Mouse (Mus musculus) cerebellum, adult 2 months (tissue): ENCODE results near the gene Ccdc155. TPM values are rescaled to one million over a fixed set of nuclear protein-coding genes. Genes with fewer than 3 reads are reported as not detected.

ENCODE experiments used
- DNase-seq, 2 experiments: peaks; one replicate each; pipeline ENCODE4 v3.0.0; 2021
- H3K27ac ChIP-seq: fragments of 200-500 bp; 2 replicates; pipeline ENCODE4 v1.5.1; 2012; ENCODE audit warnings: low read length, control low read depth, inconsistent platforms; ENCODE audit not compliant: insufficient read depth
- H3K27me3 ChIP-seq: fragments of 200-500 bp; 2 replicates; pipeline ENCODE4 v1.6.1; 2012; ENCODE audit warnings: inconsistent platforms, mild to moderate bottlenecking, low read length, moderate library complexity; ENCODE audit not compliant: control insufficient read depth, insufficient read depth
- H3K4me1 ChIP-seq: fragments of 200-500 bp; 2 replicates; pipeline ENCODE4 v1.6.1; 2011; ENCODE audit warnings: low read length; ENCODE audit not compliant: control insufficient read depth, insufficient read depth
- H3K4me3 ChIP-seq: fragments of 200-500 bp; replicated peaks from 2 replicates; pipeline ENCODE3; 2011; ENCODE audit warnings: mild to moderate bottlenecking, low read depth, low read length, control low read depth; ENCODE audit not compliant: insufficient read depth
- CTCF ChIP-seq: fragments of 200-500 bp; IDR thresholded peaks from 2 replicates; pipeline ENCODE4 v1.5.1; 2011; ENCODE audit warnings: low read depth, mild to moderate bottlenecking, control low read depth, low read length, moderate library complexity, borderline replicate concordance; ENCODE audit not compliant: insufficient read depth
- POLR2A ChIP-seq: fragments of 200-500 bp; IDR thresholded peaks from 2 replicates; pipeline ENCODE4 v1.6.1; 2011; ENCODE audit warnings: low read length, control low read depth, borderline replicate concordance; ENCODE audit not compliant: insufficient read depth
- WGBS: fragments of 180-500 bp; shearing (Covaris S2); methylation state at CpG from one replicate; pipeline ENCODE4 v1.1.7; 2018; 5-methylcytosine and 5-hydroxymethylcytosine counted together
- polyA plus RNA-seq: library from polyadenylated mRNA; depleted of rRNA; stranded (reverse); fragments of >200 nt; gene quantifications from 2 replicates; pipeline ENCODE4 v1.2.3, GENCODE M21; 2012

Gene Ccdc155
- polyA plus RNA-seq, 1 experiment = 1.9 TPM

- TF ChIP-seq CTCF = no peak
- TF ChIP-seq POLR2A = no peak
- 79% methylated on average over 13 of the region's 13 CpGs for WGBS
- H3K27ac ChIP-seq = no peak overlapping the region
Observed at GRCm38 (mm10) chr7:45144368-45145174, 60.1 kb downstream of the Ccdc155 start.

GRCm38 (mm10) chr7:45141914-45142313, 62.8 kb downstream of the Ccdc155 start:
- TF ChIP-seq CTCF = no peak
- TF ChIP-seq POLR2A = no peak

More at GRCm38 (mm10) chr7:45144368-45145174, 60.1 kb downstream of the Ccdc155 start:
- H3K4me1 ChIP-seq = no peaks in the 10 kb centered on the region
- DNase-seq = no peak
- H3K4me3 ChIP-seq = no peak overlapping the region
- H3K27me3 ChIP-seq = no peaks in the 10 kb centered on the region

GRCm38 (mm10) chr7:45141319-45141718, 63.4 kb downstream of the Ccdc155 start:
- no peak for DNase-seq
- TF ChIP-seq CTCF (no peak), POLR2A (no peak)
- H3K27ac ChIP-seq = no peak overlapping the region
- no peaks in the 10 kb centered on the region for H3K27me3 ChIP-seq
- H3K4me1 ChIP-seq = no peaks in the 10 kb centered on the region
- no peak overlapping the region for H3K4me3 ChIP-seq
- 89% methylated on average over 3 of the region's 3 CpGs for WGBS

More at GRCm38 (mm10) chr7:45141914-45142313, 62.8 kb downstream of the Ccdc155 start:
- Histone ChIP-seq H3K27ac (no peak overlapping the region), H3K27me3 (no peaks in the 10 kb centered on the region), H3K4me1 (no peaks in the 10 kb centered on the region), H3K4me3 (no peak overlapping the region)
- 86% methylated on average over 5 of the region's 5 CpGs for WGBS
- DNase-seq = no peak

- TF ChIP-seq POLR2A = no peak
- TF ChIP-seq CTCF = no peak
- DNase-seq = no peak
Observed at GRCm38 (mm10) chr7:45139904-45140723, 64.6 kb downstream of the Ccdc155 start.

GRCm38 (mm10) chr7:45138403-45138802, 66.3 kb downstream of the Ccdc155 start:
- Histone ChIP-seq H3K4me3 (no peak overlapping the region), H3K27me3 (no peaks in the 10 kb centered on the region), H3K27ac (no peak overlapping the region), H3K4me1 (no peaks in the 10 kb centered on the region; the same call in 1 of the 2 replicates)
- WGBS = 95% methylated on average over 1 of the region's 1 CpGs
- DNase-seq = no peak
- no peak for TF ChIP-seq CTCF
- no peak for TF ChIP-seq POLR2A

More at GRCm38 (mm10) chr7:45139904-45140723, 64.6 kb downstream of the Ccdc155 start:
- Histone ChIP-seq H3K27me3 (no peaks in the 10 kb centered on the region), H3K4me3 (no peak overlapping the region), H3K4me1 (no peaks in the 10 kb centered on the region; the same call in 1 of the 2 replicates), H3K27ac (no peak overlapping the region)
- 47% methylated on average over 8 of the region's 8 CpGs for WGBS

GRCm38 (mm10) chr7:45137171-45138006, 67.3 kb downstream of the Ccdc155 start:
- no peak for DNase-seq
- no peaks in the 10 kb centered on the region; the same call in 1 of the 2 replicates for H3K4me1 ChIP-seq
- H3K27me3 ChIP-seq = no peaks in the 10 kb centered on the region
- TF ChIP-seq POLR2A (no peak), CTCF (no peak)
- 90% methylated on average over 12 of the region's 12 CpGs for WGBS
- no peak overlapping the region for H3K4me3 ChIP-seq
- no peak overlapping the region for H3K27ac ChIP-seq

- Histone ChIP-seq H3K27me3 (no peaks in the 10 kb centered on the region), H3K4me3 (peak within 1 kb of the TSS; percentile 80), H3K27ac (peak within 1 kb of the TSS; percentile 44), H3K4me1 (no peaks in the 10 kb centered on the region; the same call in 1 of the 2 replicates)
- no peak for TF ChIP-seq POLR2A
- TF ChIP-seq CTCF = peak; percentile 92
- WGBS = 2% methylated on average over 29 of the region's 29 CpGs
- peak; percentile 89 to 93 for DNase-seq
Observed at GRCm38 (mm10) chr7:45135993-45136567, 68.6 kb downstream of the Ccdc155 start, which contains the start of the genes Gm45713 and Flt3l. Gm45713 (minus strand) TSS chr7:45136231. Flt3l (minus strand) TSS chr7:45136432.
